Mouse (Mus musculus) left cerebral cortex, adult 9 months (tissue): Measurements from ENCODE around the gene Slit3.

ENCODE experiments used
- DNase-seq, 2 experiments: peaks; one replicate each; pipeline ENCODE4 v3.0.0; 2022; ENCODE audit warnings: low spot score in 2 of 2

Slit3 gene

GRCm38 (mm10) chr11:35304216-35304975 is 183.4 kb downstream of the Slit3 start:
- DNase-seq: no peak

DNA sequence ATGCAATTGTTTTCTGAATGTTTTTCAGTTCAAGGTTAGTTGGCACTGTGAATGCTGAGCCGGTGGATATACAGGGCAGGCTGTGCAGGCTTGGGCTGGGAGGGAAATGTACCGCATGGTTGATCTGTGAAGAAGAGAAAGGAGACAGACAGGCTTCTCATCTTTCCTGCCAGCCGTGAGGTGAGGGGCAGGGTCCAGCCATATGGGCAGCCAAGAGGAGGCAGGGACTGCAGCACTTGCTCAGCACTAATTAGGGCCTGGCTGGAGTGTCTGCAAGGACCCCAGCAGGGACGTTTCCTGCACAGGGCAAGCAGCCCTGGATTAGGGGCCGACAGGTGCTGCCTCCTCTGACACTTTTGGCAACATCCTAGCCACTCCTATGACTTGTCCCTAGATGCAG is 184.1 kb downstream of the Slit3 start:
- DNase-seq: no peak

GRCm38 (mm10) chr11:35305910-35306309 is 184.9 kb downstream of the Slit3 start:
- no peak for DNase-seq

- DNase-seq: no peak
Observed at GRCm38 (mm10) chr11:35306922-35307321, 185.9 kb downstream of the Slit3 start.

DNA sequence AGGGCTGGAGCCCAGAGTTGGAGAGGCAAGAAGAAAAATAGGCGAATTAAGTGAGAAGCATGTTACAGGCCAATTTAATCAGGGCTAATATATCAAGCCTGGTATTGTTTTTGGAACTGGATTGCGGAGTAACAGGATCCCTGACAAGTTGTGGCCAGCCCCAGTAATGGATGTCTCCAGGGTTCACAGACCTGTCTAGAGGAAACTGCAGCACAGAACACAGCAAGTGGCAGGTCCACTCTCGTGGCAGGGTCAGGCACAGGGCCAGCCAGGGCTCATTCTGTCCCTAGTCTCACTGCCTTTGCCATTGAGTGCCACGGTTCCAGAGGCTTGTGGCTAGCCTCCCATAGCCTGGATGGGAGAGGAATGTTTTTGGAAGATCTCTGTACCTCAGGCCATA is 187.0 kb downstream of the Slit3 start:
- no peak for DNase-seq

DNA sequence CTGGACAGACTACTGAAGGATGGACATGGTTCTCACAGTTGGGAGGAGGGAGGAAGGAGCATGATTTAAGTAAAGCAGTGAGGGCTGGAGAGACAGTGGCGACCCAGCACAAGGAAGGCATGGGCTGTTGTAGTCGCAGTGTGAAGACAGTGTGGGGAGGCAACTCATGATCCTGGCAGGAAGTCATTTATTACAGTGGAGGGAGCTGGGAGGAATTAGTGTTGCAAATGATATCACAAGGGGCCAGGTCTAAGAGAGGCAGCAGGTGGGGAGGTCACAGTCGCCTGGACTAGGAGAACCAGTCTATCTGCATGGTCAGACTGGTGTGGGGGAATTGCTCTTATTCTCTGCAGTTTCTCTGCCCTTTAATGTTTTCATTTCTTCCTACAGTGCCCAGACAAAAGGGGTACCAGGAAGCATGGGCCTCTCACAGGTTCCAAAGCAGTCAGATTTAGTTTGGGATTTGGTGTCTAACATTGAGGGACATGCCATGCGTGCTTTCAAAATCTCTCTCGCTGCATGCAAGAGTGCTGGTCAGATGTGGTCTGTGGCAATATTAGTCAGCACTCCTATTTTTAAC is 194.5 kb downstream of the Slit3 start:
- no peak for DNase-seq

DNA sequence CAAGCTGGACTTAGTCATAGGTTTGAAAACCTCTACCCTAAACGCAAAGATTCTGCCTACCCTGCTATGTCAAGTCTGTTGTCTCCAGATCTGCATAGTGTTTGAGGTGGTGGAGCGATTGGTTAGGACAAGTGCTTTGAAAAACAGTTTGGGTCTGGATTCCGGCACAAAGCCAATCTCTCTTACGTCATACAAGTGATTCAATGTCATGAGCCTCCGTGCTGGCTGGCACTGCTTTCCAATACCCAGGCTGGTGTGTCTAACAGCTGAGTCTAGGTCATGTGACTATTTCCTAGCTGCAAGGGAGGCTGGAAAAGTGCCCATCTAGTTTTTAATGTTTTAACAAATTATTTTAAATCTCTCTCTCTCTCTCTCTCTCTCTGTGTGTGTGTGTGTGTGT is 196.2 kb downstream of the Slit3 start:
- no peak for DNase-seq

DNA sequence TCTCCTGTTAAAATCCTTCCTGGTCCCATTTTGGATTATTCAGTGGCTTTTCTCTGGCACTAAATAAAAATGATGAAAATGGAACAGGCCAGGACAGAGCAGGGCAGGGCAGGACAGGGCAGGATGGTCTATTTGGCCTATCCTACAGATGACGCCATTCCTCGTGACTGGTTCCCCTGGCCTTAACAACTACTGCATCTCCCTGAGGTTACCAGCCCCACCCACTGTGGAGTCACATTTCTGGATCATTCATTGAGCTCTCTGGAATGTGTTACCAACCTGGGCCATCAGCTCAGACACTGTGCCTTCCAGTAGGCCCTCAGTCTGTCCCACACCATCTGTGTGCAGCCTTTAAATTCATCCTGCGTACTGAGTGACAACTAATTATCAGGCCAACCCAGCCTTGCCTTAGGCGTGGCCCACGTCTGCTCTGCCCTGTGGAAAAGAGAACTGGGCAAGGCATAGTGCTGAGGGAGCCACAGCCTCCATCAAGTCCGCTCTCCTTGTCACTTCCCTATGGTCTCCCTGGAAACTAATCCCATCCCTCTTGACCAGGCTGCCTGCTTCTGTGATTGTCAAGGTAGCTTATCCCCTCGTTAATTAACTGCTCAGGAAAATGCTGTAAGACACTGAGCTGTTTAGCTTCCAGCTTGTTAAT is 196.9 kb downstream of the Slit3 start:
- DNase-seq: no peak

GRCm38 (mm10) chr11:35318433-35319020 is 197.5 kb downstream of the Slit3 start:
- no peak for DNase-seq

- DNase-seq: no peak
Observed at GRCm38 (mm10) chr11:35320518-35320917, 199.5 kb downstream of the Slit3 start.

- DNase-seq: no peak
Observed at GRCm38 (mm10) chr11:35324397-35324796, 203.4 kb downstream of the Slit3 start.

DNA sequence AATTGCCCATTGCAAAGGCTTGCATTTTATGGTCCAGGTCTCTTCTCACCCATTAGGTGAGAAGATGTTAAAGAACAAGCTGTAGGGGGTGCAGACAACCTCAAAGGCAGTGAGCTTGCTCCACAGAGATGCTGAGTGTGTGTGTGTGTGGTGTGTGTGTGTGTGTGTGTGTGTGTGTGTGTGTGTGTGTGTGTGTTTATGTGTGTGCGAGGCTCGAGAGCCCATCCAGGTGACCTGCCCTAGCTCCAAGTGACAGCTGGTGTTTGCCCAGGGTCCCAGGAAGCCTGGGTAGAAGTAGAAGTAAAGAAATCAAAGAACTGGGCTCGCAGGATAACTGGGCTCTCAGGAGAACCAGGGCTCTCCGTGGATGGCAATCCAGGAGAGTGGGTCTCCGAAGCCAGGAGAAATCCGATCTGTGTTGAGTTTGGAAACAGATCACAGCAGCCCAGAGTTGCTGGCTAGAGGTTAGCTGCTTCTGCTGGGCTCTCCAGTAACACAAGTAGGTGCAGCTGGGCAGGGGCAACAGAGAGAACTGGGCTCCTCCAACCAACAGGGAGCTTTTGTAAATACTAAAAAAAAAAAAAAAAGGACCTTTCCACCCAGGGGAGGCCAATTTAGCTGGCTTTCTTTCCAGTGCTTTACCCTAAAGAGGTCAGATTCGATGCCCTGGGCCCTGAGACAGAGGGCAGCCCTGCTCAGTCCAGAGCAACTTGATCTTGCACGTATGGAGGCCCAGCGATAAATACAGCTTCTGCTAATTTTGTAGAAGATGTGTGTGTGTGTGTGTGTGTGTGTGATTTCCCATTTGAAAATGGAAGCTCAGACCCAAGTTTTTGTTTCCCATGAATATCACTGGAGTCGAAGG is 204.3 kb downstream of the Slit3 start:
- no peak for DNase-seq

- DNase-seq: no peak
Observed at GRCm38 (mm10) chr11:35326346-35326745, 205.3 kb downstream of the Slit3 start.

- no peak for DNase-seq
Observed at GRCm38 (mm10) chr11:35327899-35328298, 206.9 kb downstream of the Slit3 start.

GRCm38 (mm10) chr11:35331476-35331875 is 210.5 kb downstream of the Slit3 start:
- no peak for DNase-seq

- no peak for DNase-seq
Observed at GRCm38 (mm10) chr11:35336558-35336957, 215.5 kb downstream of the Slit3 start.

- no peak for DNase-seq
Observed at GRCm38 (mm10) chr11:35337493-35337892, 216.5 kb downstream of the Slit3 start.

DNA sequence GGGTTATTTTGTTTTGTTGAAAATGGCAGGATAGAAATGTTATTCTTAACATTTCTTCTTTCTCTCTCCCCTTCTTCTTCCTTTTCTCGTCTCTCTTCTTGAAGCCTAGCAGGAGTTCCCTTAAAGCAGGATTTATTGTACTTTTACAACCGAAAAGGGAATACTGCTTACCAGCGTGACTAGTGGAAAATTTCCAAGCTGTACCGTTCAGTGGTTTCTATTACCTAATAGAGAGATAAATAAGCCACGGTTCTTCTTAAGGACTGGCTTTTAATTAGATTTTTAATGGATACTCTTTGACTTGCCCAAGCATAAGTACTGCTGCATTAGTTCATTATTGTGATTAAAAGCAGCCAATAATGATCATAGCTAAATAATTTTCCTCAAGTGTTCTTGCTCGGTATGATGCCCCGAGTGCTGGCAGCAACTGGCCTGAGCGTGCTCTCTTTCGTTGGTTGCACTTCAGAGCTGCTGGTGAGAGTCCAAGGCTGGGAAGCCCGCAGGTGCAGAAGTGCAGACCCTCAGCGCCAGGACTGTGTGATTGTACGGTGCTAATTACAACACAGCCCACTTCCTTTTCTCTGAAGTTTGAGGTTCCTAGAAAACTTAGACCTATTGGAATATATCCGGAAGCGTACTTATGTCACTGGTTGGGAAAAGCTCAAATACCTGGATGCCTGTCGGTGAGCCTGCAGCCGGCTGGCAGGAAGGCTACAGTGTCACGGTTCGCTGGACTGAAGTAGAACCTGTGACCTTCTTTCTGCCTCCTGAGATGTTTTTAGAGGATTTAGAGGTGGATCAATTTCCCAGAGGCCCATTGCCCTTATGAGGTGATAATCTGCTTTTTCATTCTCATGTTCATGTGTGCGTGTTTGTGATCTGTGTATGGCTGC is 217.1 kb downstream of the Slit3 start:
- no peak for DNase-seq

- no peak for DNase-seq
Observed at GRCm38 (mm10) chr11:35340752-35341151, 219.7 kb downstream of the Slit3 start.

- DNase-seq: peak; percentile 30 to 55
Observed at GRCm38 (mm10) chr11:35342486-35342885, 221.5 kb downstream of the Slit3 start.
